Mouse (Mus musculus) T-helper 1 cell (primary cell): Measurements from ENCODE around the gene Spred2.

Experiments used
- in situ Hi-C: fragments of 300-600 bp; cut with MboI, MseI; formaldehyde crosslinking; loops from one replicate; pipeline ENCODE4 v1.15.1; 2025; ENCODE audit warnings: high pct_unique_total_duplicates

Spred2 gene

GRCm38 (mm10) chr11:19925149-19925975 lies 1.2 kb downstream of the Spred2 start:
- in situ Hi-C loops: no loop called here

GRCm38 (mm10) chr11:19925976-19926842 lies 2.0 kb downstream of the Spred2 start:
- in situ Hi-C loops: no loop called here

GRCm38 (mm10) chr11:19926843-19927120 lies 2.6 kb downstream of the Spred2 start:
- in situ Hi-C loops: no loop called here

GRCm38 (mm10) chr11:19928633-19929032 lies 4.5 kb downstream of the Spred2 start:
- in situ Hi-C loops: no loop called here

- in situ Hi-C loops: no loop called here
These were observed 5.1 kb downstream of the Spred2 start for GRCm38 (mm10) chr11:19929087-19929865.

GRCm38 (mm10) chr11:19931569-19932230 lies 7.5 kb downstream of the Spred2 start:
- in situ Hi-C loops: no loop called here

GRCm38 (mm10) chr11:19932983-19933511 lies 8.9 kb downstream of the Spred2 start:
- in situ Hi-C loops: no loop called here

- in situ Hi-C loops: no loop called here
These were observed 11.6 kb downstream of the Spred2 start for GRCm38 (mm10) chr11:19935524-19936354.

GRCm38 (mm10) chr11:19938456-19939004 lies 14.4 kb downstream of the Spred2 start:
- in situ Hi-C loops: no loop called here

GRCm38 (mm10) chr11:19939305-19939730 lies 15.1 kb downstream of the Spred2 start:
- in situ Hi-C loops: no loop called here

GRCm38 (mm10) chr11:19939831-19940230 lies 15.7 kb downstream of the Spred2 start:
- in situ Hi-C loops: no loop called here

- in situ Hi-C loops: no loop called here
These were observed 17.1 kb downstream of the Spred2 start for GRCm38 (mm10) chr11:19941156-19941777.

GRCm38 (mm10) chr11:19941978-19942377 lies 17.8 kb downstream of the Spred2 start:
- in situ Hi-C loops: no loop called here

GRCm38 (mm10) chr11:19943753-19944152 lies 19.6 kb downstream of the Spred2 start:
- in situ Hi-C loops: no loop called here

GRCm38 (mm10) chr11:19944701-19945100 lies 20.5 kb downstream of the Spred2 start:
- in situ Hi-C loops: no loop called here

- in situ Hi-C loops: no loop called here
These were observed 22.5 kb downstream of the Spred2 start for GRCm38 (mm10) chr11:19946721-19947120.

- in situ Hi-C loops: no loop called here
These were observed 23.5 kb downstream of the Spred2 start for GRCm38 (mm10) chr11:19947626-19948135.

- in situ Hi-C loops: loop anchor here (10.0 kb wide), 1 partner anchor 1785 kb away; no protein-coding TSS in a partner anchor
These were observed 25.6 kb downstream of the Spred2 start for GRCm38 (mm10) chr11:19949725-19950124.

GRCm38 (mm10) chr11:19950169-19950568 lies 26.0 kb downstream of the Spred2 start:
- in situ Hi-C loops: loop anchor here (10.0 kb wide), 1 partner anchor 1785 kb away; no protein-coding TSS in a partner anchor
